Mouse (Mus musculus): Measurements from ENCODE around the gene Akap1.

Akap1 gene

DNA sequence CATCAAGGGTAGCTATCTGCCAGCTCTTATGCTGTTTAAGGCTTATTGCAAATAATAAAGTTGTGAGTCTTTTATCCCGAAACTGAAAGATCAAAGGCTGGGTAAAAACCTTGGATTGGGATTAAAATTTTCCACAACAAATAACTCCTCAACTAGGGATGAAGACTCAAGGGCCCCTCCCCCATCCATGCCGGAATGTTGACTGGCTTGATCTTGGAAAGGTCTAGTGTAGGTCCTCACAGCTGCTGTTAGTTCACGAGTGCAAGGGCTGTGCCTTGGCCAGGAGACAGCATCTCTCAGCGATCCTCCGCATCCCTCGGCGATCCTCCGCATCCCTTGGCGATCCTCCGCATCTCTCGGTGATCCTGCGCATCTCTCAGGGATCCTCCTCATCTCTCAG is 13.6 kb upstream of the Akap1 start:
- no peak for DNase-seq (ENCODE audit: low read depth)

- no peak for DNase-seq (ENCODE audit: low read depth)
These were observed 9.3 kb upstream of the Akap1 start for GRCm38 (mm10) chr11:88873667-88874030.

- no peak for DNase-seq (ENCODE audit: low read depth)
These were observed 8.8 kb upstream of the Akap1 start for GRCm38 (mm10) chr11:88873027-88873666.

GRCm38 (mm10) chr11:88869443-88869842 is 5.1 kb upstream of the Akap1 start:
- DNase-seq (ENCODE audit: low read depth), result no peak

DNA sequence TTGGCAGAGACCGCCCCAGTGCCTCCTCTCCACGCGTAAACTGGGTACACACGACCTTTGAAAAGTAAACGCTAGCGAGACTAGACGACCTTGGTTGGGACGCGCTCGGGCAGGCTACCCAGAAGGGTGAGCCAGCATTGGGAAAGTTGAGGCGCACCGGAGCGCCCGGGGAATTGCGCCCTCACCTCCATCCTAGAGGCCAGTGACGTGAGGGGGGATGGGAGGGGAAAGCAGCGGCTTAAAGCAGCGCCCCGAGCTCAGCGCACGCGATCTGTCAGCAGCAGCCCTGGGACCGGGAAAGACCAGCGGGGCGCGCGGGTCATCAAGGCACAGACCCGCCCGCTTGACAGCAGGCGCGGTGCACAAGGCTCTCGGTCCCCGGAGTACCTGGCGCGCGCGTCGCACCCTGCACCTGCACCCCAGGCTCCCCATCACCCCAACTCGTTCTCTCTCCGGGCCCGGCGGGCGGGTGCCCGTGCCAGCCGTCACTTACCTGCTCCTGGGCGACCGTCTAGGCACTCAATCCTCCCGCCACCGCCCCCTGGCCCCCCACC is 405 bp downstream of the Akap1 start:
- peak; percentile 70 for DNase-seq (ENCODE audit: low read depth)

DNA sequence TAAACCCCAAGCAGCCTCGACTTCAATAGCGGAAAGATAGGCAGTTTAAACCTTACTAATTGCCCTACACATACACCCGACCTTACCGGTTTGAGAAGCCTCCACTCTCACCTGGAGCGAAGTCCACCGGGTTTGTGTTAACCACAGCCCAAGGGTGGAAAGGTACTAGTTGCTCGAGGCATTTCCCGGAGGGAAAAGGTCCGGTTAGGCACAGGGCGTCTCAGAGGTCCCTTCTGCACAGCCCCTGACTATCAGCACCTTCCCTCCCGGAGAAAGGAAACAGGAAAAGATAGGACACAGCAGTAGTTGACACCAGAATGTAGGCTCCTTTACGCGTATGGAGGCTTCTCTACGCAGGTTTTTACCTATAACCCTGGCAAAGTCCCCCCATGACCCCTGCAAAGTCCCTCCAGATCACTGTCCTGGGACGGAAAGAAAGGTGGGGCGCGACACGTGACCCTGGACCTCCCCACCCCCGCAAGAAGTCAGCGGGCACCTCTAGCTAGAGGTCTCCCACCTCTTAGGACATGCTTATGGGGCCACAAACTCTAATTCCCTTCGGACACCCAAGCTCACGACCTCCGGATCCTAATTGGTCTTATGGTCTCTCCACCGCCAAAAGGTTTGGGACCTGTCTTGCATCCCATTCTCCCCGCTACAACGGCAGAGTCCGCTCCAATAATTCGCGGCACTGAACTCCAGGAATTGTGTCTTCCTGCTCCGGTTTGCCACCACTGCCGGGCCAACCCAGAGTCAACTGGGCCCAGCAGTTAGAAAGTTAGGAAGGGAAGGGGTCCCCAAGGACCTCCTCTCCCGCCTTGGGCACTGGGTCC is 1.1 kb downstream of the Akap1 start:
- DNase-seq (ENCODE audit: low read depth), result peak; percentile 37

DNA sequence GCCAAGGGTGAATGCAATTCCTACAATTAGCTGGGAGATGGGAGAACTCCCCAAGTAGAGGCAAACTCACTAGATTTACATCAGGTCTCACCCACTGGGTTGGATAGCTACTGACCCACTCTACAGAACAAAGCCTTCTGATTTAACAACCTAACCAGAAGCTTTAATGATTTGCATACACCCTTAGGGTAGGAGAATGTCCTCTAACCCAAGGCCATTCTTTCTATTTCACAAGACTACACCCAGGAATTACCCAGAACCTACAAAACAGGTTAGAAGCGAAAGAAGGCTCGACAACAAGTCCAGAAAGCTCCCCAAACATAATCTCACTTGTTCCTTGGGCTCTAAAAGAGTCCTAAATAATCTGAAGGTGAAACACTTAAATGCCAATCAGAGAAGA is 2.0 kb downstream of the Akap1 start:
- no peak for DNase-seq (ENCODE audit: low read depth)

DNA sequence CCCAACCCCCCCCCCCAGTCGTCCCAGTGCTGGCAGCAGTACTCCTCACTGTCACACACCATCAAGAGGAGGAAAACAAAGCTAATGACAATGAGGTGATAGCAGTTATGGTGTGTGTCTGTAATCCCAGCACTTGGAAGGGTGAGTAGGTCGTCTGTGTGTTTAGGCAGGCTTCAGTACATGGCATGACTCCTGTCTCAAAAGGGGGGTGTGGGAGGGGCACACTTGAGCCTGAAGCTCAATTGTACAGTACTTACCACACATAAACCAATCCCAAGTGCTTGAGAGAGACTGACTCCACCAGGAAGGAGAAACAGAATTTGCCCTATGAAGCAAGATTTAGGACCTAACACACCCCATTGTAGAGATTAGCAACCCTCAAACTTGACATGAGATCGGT is 3.3 kb downstream of the Akap1 start:
- DNase-seq (ENCODE audit: low read depth), result no peak

- DNase-seq (ENCODE audit: low read depth), result no peak
These were observed 3.7 kb downstream of the Akap1 start for GRCm38 (mm10) chr11:88860641-88861040.

GRCm38 (mm10) chr11:88857311-88858005 is 6.9 kb downstream of the Akap1 start:
- DNase-seq (ENCODE audit: low read depth), result no peak

DNA sequence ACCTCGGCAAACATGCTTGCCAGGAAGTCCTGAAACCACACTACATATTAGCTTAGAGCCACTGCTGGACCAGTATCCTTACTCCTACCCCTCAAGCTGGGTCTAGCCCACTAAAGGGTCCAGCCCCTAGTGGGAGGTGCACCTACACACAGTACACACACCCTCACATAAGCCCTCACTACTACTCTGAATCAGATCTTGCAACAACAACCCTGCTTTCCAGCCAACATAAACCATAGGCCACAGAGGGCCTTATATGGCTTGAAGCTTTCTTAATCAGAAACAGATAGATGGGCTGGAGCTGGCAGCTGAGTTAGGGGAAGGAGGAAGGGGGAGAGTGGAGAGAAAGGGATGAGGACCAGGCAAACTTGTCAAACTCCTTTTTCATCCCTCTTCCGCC is 8.0 kb downstream of the Akap1 start:
- DNase-seq (ENCODE audit: low read depth), result peak; percentile 94

- DNase-seq (ENCODE audit: low read depth), result peak; percentile 52
These were observed 8.6 kb downstream of the Akap1 start for GRCm38 (mm10) chr11:88855795-88856194.

DNA sequence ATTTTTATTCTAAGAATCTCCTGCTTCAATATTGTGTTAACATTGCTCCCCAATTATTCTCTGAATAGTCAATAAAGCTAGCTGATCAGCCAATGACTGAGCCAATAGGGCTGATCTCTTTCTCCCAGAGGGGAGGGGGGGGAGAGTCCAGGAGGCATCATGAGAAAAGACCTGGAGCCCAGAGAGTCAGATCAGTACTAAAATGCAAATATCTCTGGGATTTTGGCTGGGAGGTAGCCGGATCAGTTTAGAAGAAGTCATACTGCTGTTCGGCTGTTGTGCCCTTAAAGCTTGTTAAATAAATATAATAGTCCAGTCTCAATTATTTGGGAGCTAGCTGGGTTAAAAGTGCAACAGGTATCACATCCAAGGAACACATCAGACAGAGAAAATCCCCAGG is 10.8 kb downstream of the Akap1 start:
- no peak for DNase-seq (ENCODE audit: low read depth)

GRCm38 (mm10) chr11:88852806-88853205 is 11.6 kb downstream of the Akap1 start:
- no peak for DNase-seq (ENCODE audit: low read depth)

- DNase-seq (ENCODE audit: low read depth), result peak; percentile 48
These were observed 13.1 kb downstream of the Akap1 start for GRCm38 (mm10) chr11:88851049-88851825.

GRCm38 (mm10) chr11:88849732-88850131 is 14.7 kb downstream of the Akap1 start:
- DNase-seq (ENCODE audit: low read depth), result peak; percentile 62

DNA sequence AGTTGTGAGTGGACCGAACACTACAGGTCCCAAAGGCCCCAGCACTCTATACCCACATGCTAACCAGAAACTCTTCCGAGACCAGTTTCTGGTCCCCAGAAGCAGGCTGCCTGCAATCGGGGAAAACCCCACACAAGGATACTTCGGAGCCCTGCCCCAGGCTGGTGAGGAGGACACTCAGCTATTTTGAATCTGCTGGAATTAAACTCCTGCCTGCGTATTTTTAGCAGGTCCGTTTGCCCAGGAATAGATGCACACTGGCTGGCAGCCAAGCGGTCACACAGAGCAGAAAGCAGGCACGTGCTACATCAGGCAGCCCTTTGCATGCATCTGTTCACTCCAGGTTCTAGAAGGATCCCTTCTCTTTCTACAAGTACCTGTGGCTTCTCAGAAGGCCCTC is 15.1 kb downstream of the Akap1 start:
- peak; percentile 69 for DNase-seq (ENCODE audit: low read depth)

DNA sequence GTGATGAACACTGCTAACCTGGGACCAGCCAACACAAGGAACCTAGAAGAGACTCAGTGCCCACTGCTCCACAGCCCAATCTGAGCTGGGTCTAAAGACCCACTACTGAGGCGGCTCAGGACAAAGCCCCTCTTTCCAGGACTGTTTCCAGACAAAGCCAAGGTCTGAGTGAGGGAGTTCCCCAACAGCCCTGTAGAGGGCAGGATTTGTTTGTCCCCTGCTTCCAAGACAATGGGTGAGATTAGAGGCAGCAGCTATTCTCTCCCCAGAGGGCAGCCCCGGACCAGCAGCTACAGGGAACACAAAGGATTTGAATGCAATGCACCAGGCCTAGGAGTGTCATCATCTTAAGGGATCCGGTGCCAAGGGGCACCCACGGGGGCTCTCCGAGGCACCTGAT is 15.8 kb downstream of the Akap1 start:
- DNase-seq (ENCODE audit: low read depth), result peak; percentile 69

DNA sequence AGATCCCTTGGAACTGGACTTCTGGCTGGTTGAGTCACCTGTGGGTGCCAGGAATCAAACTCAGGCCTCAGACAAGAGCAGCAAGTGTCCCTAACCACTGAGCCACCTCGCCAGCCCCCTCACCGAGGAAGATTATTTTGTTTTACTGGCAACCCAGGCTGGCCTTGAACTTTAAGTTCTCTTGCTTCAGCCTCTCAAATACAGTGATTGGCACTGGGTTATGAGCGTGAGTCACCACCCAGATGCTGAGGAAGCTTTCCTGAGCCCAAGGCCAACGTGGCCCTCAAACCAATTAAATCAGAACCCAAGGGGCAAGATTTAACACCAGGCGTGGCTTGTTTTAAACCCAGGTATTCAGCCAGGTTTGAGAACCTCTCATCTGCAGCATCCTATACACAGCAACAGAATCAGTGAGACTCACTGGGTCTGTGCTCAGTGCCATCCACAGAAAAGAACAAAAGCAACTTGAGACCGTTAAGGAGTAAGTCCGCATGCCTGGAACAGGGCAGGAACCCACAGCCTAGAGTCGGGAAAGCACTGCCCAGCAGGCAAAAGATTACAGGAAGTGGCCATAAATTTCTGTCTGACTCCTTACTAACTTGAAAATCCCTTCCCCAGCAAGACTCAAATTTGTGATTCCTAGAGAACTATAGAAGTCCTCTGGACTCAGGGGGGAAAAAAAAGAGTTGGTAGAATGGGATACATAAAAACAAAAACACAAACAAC is 16.9 kb downstream of the Akap1 start:
- no peak for DNase-seq (ENCODE audit: low read depth)

GRCm38 (mm10) chr11:88844384-88844783 is 20.0 kb downstream of the Akap1 start:
- no peak for DNase-seq (ENCODE audit: low read depth)

DNA sequence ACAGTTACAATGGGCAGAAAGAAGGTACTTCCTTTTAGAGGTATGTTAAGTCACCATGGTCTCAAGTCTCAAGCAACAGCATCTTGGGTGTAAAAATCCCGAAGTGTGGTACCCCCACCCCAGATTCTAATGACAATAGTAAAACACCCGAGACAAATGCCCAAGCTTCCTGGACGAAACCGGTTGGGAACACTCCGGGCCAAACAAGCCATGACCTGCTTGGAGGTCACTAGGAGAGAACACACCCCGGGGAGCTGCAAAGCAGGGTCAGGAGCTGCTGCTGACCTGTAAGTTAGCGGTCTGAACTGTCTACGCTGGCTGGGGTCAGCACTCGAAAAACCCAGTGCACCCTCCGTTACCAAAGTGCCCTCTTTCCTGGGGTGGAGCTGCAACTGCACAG is 21.1 kb downstream of the Akap1 start:
- DNase-seq (ENCODE audit: low read depth), result no peak

Measured in NIH3T3 (cell line).